Mouse (Mus musculus): ENCODE measurements around the gene Zfp119b. TPM values are rescaled to one million over a fixed set of nuclear protein-coding genes. Genes with fewer than 3 reads are reported as not detected.

The Zfp119b gene
- polyA plus RNA-seq (2017; shearing (Covaris generic)), result 6.9 TPM

DNA sequence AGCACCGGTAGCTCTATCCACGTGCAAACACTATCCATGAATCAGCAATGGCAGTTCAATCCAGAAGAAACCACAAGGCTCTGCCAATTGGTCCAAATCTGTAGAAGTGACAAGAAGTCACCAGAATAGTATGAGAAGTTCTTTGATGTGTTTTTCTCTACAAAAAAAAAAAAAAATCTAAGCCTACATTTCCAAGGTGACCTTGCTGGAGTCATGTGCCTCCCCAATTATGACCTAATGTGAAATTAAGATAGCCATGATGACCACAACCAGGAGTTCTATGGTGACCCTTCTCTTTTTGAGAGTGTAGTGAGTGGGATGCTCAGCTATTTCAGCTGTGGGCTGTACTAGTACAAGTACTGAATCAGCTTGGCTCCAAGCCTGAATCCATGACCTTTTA is at the start of gene Zfp119b:
TSS of gene Zfp119b (minus strand) at position 101 of the 400 bp plus-strand sequence.

DNA sequence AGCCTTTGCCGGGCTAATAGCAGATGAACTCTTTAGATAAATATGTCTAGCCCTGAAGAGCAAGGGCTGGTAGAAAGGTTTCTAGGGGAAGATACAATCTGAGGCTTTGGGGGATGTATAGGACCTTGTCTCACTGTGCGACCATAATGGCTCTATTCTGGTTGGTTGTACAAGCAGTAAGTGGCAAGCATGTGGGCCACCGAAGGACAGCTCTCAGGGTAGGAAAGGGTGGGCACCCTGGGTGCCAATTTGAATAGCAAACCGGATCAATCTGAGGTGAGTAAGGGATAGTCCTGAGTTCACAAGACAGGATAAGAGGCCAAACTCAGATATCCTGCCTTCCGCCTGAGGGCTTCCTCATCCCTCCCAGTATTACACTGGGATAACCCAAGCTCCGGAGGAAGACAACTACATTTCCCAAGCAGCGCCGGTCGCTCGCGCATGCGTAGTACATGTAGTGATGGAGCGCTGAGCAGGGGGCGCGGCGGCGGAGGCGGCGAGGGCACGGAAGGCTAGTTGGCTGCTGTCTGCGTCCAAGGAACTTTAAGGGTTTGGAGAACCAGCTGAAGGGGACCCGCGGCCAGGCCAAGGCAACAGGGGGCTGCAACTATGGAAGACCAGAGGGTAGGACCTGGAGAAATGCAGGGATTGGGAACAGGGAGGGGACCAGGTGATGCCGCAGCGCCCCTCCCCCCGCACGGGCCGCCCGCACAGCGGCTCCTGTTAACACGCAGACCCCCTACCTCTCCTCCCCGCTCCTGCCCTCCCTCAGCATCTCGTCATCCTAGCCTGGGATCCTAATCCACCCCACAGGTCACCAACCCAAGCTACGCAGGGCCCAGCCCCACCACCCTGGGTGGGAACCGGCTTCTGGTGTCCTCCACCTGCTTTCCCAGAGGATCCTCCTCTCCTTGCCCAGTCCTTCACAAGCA is 37.0 kb upstream of the Zfp119b start, which contains the start of gene Fsd1:
TSS of gene Fsd1 (plus strand) at position 480 of the 932 bp plus-strand sequence.

DNA sequence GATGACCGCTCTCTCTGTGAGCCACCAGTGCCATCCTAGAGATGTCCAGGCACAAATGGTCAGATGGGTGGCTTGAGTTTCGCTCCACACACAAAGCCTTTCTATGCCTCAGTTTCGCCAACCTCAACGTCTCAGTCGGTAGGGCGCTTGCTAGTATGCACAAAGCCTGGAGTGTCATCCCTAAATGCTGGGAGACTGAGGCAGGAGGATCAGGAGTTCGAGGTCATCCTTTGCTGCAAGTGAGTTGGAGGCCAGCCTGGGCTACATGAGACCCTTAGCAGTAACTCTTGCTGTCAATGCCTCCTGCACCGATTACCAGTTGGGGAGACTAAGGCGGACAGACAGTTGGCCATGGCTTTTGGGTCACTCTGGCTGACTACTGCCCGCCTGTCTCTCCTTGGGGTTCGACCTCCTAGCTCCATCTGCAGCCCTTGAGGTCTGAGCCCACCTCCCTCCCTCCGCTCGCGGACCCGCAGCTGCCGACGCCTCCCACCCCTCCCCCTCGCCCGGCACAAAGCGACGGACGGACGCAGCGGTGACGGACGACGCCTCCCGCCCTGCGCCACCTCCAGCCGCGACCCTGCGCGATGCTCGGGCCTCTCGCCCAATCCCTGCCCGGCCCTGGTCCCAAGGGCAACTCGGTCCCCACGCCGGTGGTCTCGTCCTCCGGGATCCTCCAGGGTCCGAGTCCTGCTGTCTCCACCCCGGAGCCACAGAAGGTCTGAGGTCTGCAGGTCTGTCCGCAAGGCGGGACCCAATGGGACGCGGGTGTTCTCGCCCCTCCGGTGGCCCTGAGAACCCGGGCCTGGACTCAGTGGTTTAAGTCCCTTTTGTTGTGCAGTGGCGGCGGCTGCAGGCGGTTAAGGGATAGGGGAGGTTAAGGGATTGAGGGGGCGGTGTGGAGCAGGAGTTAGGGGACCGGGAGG is 20.9 kb upstream of the Zfp119b start, which contains the start of gene Shd:
TSS of gene Shd (plus strand) at position 502 of the 926 bp plus-strand sequence.

DNA sequence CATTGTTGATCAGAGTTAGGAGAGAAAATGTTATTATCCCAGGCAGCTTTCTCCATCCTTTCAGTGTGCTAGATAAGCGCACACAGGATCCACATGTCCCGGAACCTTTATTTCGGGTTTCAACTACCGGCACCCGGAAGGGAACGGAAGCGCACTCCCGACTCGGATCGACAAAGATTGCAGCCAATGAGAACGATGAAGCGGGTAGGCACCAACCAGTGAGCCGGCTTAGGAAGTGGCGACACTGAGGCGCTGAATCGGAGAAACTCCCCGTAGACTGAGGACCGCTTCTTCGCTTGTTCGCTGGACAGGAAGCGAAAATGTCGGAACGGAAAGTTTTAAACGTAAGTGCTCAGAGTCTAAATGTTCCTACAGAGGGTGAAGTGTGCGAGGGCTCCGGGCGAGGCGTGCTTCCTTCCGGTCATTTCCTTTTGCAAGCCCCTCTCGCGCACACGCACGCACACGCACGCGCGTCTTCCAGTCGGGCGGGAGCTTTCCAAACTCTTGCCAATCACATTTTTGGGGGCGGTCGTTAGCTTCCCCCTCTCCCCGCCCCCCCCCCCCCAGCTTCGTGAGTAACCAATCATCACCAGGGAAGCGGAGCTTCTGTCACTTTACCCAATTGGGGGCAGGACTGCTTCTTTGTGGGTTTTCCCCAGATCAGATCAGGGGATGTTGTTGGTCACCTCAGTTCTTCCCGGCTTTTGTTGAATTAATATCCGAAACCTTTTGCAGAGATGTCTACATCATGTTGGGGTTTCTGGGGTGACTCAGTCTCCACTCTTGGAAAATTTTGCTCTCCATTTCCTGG is 9.8 kb upstream of the Zfp119b start, which contains the start of gene Yju2:
TSS of gene Yju2 (plus strand) at position 182 of the 811 bp plus-strand sequence.

DNA sequence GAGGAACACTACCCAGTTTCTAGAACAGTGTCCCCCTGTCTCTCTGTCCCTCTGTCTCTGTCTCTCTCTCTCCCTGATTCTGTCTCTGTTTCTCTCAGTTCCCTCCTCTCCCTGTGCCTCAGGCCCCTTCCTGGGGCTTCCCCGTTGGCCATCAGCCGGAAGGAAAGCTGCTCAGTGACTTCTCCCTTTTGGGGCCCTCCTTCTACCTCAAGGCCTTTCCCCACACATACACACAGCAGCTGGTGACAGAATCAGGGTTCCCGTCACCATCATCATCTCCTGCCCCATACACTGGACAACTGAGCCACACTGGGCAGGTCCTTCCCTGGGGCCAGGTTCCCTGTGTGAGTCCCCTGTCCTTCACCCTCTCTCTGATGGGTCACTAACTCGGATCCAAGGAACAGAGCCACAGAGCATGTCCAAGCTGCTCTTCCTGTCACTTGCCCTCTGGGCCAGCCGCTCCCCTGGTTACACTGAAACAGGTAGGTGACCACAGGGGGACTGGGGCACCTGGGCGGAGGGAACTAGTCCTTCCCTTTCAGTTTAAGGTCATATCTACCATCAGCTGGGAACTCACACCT is 3.2 kb upstream of the Zfp119b start, which contains the start of gene Ebi3:
TSS of gene Ebi3 (plus strand) at position 194 of the 581 bp plus-strand sequence.

Other genes with a start within 250 kb of the Zfp119b start
- 12.0 TPM for gene Pot1b, start 236.9 kb downstream of the Zfp119b start, polyA plus RNA-seq (2017; shearing (Covaris generic))
- gene Adgre4, start 199.5 kb downstream of the Zfp119b start, polyA plus RNA-seq (2017; shearing (Covaris generic)), result not detected
- 17.7 TPM for gene Zfp119a, start 70.6 kb downstream of the Zfp119b start, polyA plus RNA-seq (2017; shearing (Covaris generic))
- 37.1 TPM for gene Zfp959, start 57.4 kb downstream of the Zfp119b start, polyA plus RNA-seq (2017; shearing (Covaris generic))
- gene Ebi3, start 3.1 kb upstream of the Zfp119b start, polyA plus RNA-seq (2017; shearing (Covaris generic)), result 0.33 TPM
- gene Yju2, start 9.6 kb upstream of the Zfp119b start, polyA plus RNA-seq (2017; shearing (Covaris generic)), result 32.0 TPM
- gene Shd, start 21.0 kb upstream of the Zfp119b start, polyA plus RNA-seq (2017; shearing (Covaris generic)), result 1.0 TPM
- gene Fsd1, start 37.0 kb upstream of the Zfp119b start, polyA plus RNA-seq (2017; shearing (Covaris generic)), result not detected
- 2.3 TPM for gene Stap2, start 56.1 kb upstream of the Zfp119b start, polyA plus RNA-seq (2017; shearing (Covaris generic))
- 158 TPM for gene Mpnd, start 56.2 kb upstream of the Zfp119b start, polyA plus RNA-seq (2017; shearing (Covaris generic))
- gene Sh3gl1, start 87.1 kb upstream of the Zfp119b start, polyA plus RNA-seq (2017; shearing (Covaris generic)), result 137 TPM
- gene Chaf1a, start 90.9 kb upstream of the Zfp119b start, polyA plus RNA-seq (2017; shearing (Covaris generic)), result 1.3 TPM
- 64.9 TPM for gene Ubxn6, start 125.5 kb upstream of the Zfp119b start, polyA plus RNA-seq (2017; shearing (Covaris generic))
- 113 TPM for gene Hdgfl2, start 130.1 kb upstream of the Zfp119b start, polyA plus RNA-seq (2017; shearing (Covaris generic))
- gene Plin4, start 160.3 kb upstream of the Zfp119b start, polyA plus RNA-seq (2017; shearing (Covaris generic)), result not detected
- gene Plin5, start 168.1 kb upstream of the Zfp119b start, polyA plus RNA-seq (2017; shearing (Covaris generic)), result not detected
- not detected for gene Lrg1, start 172.5 kb upstream of the Zfp119b start, polyA plus RNA-seq (2017; shearing (Covaris generic))
- gene Sema6b, start 190.8 kb upstream of the Zfp119b start, polyA plus RNA-seq (2017; shearing (Covaris generic)), result not detected
- 22.7 TPM for gene Tnfaip8l1, start 213.0 kb upstream of the Zfp119b start, polyA plus RNA-seq (2017; shearing (Covaris generic))
- 48.9 TPM for gene Mydgf, start 234.4 kb upstream of the Zfp119b start, polyA plus RNA-seq (2017; shearing (Covaris generic))

All from effector memory CD4-positive, alpha-beta T cell, adult 7 months (primary cell).